Mouse (Mus musculus) kidney, adult 11 months (tissue): ENCODE measurements around the gene Hmg20a.
"Not testable (repeated sequence)": the region's sequence is repeated elsewhere in the genome, so short reads cannot be mapped to it uniquely, and the experiment has no call there.

Experiments used
- DNase-seq: peaks from one replicate; pipeline ENCODE4 v3.0.0; 2022

The Hmg20a gene

DNA sequence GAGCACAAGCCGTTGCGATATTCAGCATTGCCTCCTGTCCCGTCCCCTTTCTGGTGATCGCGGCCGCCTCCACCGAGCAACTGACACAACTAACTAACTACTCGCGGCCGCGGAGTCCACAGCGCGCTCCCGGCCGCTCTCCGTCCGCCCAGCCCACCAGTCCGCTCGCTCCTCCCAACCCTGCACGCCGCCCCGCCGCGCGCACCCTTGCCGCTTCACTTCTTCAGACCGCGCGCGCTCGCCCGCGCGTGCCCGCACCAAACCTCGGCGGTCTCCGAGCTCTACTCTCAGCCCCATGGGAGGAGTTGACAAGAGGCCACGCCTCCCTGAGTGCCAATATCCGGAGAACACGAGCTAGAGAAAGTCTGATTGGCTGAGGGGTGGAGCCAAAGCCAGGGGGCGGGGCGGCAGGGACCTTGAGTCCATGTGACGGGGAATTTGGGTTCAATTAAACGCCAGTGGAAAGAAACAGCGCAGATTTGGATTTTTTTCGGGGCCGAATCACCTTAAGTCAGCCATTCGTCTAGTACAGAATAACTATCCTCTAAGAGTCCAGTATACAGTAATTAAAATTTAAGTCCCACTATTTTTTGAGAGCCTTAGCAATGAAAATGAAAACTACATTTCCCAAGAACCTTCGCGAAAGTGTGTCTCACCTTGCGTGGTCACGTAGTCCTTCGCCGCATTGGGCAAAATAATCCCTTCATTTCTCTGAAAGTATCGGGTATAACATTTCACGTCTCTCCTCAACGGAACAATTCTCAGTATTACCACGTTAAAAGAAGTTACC is at the start of gene Hmg20a, which contains the start of gene Peak1:
TSS of gene Hmg20a (plus strand) at position 662 of the 790 bp plus-strand sequence.
TSS of gene Peak1 (minus strand) at position 120 of the 790 bp plus-strand sequence.
- DNase-seq = peak; percentile 100

DNA sequence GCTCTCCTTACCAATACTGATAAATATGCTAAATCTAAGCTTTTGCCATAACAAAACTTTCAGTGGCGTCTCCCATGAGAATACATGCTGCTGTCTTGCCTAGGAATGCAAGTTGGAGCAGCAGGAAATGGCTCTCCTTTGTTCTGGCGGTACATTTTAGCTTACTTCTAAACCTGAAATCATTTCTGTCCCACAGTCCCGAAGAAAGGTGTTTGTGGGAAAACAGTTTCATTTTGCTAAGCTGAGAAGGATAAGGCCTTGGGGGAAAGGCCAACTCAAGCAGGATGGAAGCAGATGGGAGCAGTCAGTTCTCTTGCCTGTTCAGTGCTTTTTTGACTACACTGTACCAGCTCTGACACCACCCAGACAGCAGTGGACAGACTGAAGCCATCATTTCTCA is 49.6 kb upstream of the Hmg20a start:
- DNase-seq = no peak

DNA sequence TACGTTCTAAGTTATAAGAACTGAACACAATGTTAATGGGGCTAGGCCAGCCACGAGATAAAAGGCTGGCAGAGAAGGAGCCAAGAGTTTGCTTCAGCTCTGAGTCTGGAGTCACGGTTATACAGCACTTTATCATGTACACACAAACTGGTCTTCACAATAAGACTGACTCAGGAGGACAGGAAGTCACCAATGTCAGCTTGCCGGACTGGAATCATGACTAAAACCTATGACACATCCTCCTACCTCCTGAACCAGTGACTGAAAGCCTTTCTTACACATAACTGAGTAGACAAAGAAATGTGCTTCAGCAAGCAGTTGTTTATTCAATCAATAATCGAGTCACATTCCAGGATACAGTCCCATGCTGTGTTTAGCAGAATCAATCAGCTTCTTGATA is 47.7 kb upstream of the Hmg20a start:
- DNase-seq = no peak

DNA sequence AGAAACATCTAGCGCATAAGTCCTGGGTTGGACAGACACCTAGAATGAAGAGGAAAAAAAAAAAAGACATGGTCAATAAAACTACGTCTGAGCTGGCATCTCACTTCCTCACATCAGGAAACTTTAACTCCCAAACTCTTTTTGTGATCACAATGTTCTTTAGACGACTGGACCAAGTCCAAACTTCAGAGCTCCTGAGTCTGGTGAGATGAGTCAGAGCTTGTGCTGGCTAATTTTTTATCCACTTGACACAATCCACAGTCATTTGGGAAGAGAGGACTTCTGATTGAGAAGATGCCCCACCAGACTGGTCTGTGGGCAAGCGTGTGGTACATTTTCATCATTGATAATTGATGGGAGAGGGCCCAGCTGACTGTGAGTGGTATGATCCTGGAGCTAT is 44.0 kb upstream of the Hmg20a start:
- peak; percentile 11 for DNase-seq

DNA sequence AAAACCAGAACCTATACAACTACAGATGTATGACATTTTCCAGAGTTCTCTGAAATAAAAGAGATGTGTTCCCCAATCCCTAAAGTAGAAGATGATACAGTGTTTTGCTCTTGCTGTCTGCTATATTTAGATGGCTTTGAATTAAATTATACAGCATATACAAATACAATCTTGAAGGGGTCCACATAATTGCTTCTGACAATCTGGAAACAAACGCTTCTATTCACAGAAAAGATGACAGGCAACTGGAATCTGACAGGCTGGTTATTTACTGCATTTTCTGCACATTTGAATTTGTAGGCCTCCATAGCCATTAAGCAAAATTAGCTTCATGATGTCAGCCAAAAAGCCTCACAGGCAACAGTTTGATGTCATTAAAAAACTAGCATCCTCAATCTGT is 35.6 kb upstream of the Hmg20a start:
- DNase-seq = no peak

DNA sequence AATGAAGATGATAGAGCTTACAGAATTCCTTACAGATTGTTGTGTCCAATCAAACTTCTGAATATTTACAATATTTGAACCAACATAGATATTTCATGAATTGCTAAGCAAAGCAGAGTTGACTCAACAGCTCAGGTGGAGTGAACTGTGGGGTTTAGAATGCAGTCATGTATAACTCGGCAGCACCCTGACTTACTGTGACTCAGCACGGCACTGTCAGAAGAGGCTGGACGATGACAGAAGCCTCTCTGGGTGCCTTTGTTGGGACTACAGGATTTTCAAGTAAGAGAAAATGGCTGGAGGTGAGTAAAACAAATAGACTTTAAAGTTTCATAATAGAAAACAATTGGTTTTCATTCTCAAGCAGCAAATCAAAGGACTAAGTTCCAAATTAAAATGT is 25.6 kb upstream of the Hmg20a start:
- no peak for DNase-seq

DNA sequence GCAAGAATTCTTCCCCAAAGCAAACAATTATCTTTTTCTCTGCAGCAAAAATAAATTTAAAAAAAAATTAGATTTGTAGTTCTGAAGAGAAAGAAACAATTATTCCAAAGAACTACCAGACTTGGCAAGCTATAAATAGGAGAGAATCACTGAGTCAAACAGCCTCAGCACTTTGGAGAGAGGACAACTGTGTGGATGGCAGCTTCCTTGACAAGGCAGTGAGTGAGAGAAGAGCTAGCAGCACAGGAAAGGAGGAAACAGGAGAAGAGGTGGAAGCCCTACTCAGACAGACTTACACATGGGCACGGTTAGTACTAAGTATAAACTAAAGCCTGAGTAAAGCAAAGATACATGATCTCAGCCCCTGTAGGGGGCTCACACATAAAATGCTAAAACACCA is 22.1 kb upstream of the Hmg20a start:
- DNase-seq = no peak

DNA sequence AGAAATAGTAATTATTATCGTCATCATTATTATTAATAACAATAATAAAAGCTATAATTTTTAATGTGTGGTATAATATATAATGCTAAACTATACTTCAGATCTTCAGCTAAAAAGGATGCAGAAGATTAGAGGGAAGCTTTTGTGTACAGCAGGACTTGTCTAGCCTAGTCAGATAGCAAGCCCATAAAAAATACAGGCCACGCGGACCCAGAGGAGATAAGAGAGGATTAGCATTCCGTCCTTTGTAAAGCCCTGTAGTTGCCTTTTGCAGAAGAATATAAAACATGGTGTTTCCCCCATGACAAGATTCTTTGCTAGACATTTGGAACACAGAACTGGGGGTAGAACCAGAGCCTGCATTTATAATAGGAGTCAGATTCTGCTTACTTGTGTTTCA is 13.8 kb upstream of the Hmg20a start:
- DNase-seq = no peak

DNA sequence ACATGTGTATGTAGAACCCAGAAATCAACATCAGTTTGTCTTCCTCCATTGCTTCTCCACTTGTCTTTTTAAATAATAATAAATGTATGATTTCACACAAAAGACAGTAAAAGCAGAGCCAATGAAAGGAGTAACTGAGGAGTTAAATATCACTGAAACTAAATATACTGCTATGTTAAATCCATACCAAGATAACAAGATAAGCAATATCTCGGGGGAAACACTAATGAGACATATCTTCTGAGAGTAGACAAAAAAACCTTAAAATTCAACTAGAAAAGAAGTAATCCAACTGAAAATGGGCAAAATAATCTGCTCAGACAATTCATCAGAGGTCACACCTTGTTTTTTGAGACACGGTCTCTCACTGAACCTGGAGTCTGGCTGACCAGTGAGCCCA is 8.5 kb upstream of the Hmg20a start:
- no peak for DNase-seq

DNA sequence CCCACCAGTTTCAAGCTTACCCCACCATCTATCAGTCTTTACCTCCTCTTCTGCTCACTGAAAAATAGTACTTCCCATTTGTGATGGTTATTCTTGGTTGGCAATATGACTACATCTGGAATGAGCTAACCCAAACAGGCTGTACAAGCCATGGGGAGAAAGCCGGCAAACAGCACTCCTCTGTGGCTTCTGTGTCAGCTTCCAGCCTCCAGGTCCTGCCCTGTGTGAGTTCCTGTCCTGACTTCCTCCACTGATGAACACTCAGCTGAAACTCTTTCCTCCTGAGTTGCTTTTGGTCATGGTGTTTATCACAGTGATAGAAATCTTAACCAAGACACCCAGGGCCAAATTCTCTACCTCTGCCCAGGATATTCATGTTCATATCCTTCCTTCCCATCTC is 5.7 kb upstream of the Hmg20a start:
- no peak for DNase-seq

DNA sequence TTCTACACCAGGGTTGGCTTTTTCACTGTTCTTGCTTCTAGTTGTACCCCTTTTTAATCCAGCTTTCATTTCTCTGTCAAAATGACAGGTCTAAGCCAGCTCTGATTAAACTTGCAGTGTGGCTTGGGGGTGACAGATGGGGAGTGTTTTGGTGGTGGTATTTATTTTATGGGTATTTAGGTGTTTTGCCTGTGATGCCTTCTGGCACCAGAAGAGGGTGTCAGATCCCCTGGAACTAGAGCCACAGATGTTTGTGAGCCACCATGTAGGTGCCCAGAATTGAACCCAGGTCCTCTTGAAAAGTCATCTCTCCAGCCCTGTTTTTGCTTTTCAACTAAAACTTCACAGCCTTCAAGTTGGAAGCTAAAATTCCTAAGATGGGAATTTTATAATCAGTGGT is 4.1 kb upstream of the Hmg20a start:
- DNase-seq = no peak

DNA sequence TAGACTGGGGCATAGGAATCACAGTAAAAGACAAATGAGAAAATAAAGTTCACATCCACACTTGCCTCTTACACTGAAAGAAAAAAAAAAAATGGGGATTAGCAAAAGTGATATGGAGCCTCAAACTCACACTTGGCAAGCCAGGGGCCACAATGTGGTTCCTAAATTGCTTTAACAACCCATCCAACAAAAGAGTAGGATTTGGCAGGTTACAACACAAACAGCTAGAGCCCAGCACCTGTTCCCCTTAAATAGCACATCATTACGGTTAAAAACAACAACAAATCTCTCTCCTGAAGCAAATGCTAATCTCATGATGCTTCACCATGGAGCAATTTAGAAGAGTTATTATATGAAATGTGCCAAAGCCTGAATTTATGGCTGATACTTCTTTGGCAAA is 3.0 kb upstream of the Hmg20a start:
- no peak for DNase-seq

DNA sequence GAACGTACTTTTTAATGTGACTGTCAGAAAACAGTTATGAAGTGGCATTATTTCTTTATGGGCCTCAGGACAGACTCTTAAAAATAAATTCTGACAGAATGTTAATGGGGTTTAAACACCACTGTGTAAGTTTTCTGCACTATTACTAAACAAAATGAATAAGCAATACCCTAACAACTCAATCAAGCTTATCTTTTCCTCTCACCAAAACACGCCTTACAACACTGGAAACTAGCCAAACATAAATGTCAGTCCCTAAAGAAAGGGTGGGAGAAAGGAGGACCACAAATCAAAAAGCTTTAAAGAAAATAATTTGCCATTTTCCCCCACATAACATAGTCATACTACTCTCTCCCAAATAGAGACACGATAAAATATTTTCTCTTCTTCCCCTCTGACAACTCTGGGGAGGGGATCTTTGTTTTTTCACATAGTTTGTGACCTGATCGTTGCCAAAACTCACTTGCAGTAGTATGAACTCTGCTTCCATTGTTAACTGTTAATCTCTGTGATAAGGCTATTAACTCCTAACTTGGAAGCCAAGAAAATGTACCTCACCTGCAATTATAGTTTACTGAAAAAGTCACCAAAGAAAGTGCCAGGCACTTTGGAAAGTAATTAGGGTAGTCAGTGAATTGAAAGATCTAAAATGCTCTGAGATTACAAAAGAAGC is 2.3 kb upstream of the Hmg20a start:
- DNase-seq = no peak

DNA sequence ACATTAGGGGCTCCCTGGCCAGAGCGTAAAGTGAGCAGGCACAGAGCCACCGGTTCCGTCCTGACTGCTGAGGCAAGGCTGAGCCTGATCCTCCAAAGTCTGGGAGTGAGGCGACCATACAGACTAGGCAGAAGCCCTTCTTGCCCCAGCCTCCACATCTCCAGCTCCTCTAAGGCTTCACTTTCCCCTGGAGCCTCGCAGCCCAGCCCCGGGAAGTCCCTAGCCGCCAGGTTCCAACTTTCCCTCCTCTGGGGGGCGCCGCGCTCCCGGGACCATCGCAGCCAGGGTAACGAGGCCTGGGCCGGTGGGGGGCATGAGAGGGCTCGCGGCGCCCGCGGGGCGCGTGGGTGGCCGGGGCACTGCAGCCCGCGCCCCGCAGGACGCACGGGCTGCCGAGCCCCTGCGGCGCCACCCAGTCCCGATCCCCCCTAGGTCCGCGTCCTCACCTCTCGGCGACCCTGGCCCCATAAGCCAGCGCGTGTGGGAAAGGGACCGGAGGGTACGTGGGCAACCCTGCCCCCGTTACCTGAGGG is 928 bp upstream of the Hmg20a start:
- DNase-seq = peak; percentile 75

DNA sequence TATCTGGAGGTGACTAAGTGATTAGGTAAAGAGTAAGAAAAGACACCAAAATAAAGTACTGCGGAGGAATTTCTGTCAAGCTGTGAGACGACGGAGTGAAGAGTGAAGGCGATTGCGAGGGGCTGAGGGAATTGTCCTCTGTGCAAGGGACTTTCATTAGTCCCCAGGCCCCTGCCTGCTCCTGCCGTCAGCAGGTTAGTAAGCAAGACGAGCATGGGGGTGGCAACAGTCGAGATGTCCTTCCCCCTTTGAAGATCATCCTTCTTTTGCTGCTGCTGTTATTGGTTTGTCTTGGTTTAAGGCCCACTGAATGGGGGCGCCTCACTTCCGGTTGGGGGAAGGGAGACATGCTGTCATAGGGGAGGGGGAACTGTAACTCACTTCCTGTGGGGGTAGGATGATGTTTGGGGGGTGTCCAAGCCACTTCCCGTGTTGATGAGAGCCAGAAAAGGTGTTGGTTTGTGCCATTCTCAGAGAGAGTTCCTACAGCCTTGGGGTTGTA is 380 bp downstream of the Hmg20a start:
- peak; percentile 78 for DNase-seq

DNA sequence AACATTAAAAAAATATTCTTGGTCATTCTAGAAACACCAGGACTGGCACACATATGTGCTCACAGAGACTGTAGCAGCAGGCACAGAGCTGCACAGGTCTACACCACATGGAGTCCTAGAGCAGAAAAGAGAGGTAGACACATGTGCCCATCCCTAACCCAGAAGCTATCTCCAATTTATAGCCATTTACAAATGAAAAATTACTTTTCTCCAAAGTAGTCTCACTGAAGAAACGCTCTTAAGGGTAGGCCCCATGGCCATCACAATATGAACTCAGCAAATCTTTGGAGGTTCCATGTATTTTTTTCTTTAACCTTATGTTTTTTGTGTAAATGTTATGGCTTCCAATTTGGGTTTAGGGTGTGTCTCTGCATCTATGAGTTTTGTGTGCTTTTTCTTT is 1.8 kb downstream of the Hmg20a start:
- no peak for DNase-seq

DNA sequence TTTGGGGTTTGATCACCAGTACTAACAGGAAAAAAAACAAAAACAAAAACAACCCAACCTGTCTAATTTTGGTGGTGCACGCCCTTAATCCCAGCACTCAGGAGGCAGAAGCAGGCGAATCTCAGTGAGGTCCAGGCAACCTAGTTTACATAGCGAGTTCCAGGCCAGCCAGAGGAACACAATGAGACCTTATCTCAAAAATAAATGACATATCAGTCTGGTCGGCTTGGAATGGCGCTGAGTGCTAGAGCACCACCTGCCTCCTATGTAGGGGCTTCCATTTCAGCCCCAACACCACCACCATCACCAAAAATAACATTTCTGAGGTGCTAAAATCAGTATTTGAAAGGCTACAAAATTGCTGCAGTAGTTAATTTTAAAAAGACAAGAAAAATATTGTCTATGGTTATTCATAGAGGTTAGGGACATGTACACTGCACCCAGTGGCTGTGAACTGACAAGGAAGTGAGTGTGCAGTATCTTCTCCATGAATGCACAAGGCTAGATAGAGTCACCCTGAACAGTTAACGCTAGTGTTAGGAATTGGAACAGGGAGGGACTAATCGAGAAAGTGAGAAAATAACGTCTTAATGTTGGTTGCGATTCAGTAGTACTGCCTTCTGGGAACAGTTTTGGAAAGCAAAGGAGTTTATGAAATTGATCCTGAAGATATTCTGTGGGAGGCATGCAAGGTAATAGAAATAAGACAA is 2.6 kb downstream of the Hmg20a start:
- DNase-seq = no peak

DNA sequence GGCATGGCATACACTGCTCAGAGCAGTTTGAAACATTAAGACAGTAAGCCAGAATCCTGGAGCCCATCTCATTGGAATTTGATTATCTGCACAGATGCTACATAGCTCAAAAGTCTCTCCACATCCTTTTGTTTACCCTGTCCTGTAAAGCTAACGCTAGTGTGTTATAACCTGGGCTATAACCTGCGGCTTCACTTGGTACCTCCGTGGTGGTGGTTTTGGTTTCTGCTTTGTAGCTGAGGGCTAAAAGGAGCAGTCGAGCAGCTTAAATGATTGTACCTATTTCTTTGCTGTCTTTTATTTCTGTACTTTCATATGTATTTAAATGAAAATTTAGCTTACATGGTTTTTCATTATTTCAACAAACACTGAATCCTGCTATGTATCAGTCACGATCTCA is 3.6 kb downstream of the Hmg20a start:
- no peak for DNase-seq

DNA sequence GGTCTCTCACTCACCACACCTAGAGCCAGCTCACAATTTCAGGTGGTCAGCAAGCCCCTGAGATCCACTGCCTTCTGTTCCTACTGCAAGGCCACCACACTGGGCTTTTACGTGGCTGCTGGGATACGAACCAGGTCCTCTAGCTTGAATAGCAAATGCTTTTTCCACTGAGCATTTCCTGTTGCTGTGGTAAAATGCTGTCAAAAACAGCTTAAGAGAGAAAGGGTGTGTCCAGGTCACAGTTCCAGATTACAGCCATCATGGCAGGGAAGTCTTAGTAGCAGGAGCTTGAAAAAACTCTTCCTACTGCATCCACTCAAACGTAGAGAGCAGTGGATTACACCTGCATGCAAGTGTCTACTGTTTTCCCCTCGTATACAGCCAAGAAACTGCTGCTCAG is 6.5 kb downstream of the Hmg20a start:
- no peak for DNase-seq

DNA sequence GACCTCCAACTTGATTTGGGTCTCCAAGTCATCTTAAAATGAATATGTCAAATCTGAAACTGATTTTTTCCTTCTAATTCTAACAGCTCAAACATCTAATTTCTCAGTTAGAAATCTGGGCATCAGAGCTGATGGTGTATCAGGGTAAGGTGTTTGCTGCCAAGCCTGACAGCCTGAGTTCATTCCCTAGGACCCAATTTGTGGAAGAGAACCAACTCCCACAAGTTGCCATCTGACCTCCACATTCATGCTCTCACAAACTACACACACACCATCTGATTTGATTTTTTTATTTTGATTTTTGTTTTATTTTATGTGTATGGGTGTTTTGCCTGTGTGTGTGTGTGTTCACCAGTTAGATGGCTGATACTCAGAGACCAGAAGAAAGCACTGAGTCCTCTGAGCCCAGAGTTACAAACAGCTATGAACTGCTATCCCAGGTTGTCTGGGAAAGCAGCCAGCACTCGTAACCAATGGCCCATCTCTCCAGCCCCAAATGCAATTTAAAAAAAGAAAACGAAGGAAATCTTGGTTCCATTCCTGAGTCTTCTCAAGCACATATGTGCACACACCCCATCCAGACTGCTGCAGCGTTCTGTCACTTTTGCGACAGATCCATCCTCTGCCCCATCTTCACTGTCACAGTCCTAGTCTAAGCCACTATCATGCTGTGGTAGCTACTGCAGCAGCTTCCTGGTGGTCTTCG is 17.6 kb downstream of the Hmg20a start:
- no peak for DNase-seq

DNA sequence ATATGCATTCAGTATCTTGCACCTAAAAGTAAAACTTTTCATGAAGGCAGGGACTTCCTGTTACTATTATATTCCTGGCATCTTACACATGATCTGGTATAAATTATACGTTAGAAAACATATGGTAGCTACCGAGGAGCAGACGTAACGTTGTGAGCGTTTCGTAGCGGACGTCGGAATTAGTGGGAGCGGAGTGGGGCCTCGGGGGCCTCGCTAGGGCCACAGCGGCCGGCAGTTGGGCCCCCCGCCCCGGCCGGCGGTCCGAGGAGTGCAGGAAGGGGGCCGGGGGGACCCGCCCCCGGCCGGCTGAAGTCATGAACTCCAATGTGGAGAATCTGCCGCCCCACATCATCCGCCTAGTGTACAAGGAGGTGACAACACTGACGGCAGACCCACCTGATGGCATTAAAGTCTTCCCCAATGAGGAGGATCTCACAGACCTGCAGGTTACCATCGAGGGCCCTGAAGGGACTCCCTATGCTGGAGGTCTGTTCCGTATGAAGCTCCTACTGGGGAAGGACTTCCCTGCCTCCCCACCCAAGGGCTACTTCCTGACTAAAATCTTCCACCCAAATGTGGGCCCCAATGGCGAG is 19.0 kb downstream of the Hmg20a start:
- DNase-seq = not testable (repeated sequence)

DNA sequence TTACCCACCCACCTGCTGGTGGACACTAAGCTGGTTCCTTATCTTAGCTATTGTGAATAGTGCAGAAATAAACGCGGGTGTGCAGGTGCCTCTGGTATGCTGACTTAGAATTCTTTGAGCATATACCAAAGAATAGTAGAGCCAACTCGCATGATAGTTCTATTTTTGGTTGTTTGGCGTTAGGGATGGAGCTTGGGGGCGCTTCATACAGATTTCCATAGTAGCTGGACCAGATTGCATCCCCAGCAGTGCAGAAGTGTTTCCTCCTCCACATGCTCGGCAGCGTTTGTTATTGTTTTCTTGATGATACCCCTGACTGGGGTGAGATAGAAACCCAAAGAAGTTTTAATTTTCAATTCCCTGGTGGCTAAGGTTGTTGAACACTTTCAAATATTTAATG is 21.3 kb downstream of the Hmg20a start:
- DNase-seq = no peak
